Mouse (Mus musculus): Measurements from ENCODE around the gene Lipn. TPM values are rescaled to one million over a fixed set of nuclear protein-coding genes. Genes with fewer than 3 reads are reported as not detected.

Gene Lipn
- polyA plus RNA-seq, 1 experiment from 2014 or later = not detected

DNA sequence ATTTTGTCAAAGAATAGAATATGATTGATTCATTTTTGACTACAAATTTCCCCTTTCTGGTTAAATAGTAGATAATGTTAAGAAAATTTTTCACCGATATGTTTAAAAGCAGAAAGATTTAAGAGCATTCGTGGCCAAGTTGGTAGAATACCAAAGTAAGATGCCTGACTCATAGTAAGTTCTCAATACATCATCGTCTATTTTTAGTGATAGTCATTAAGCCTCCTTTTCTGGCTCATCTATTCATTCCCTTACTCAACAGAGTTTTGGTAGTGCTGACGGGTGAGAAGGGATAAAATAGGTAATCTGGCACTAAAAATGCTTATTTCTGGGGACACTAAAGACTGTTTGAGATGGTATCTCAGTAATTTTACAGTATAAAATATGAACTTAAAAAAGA, 3.1 kb upstream of the Lipn start:
- no peak overlapping the region for H3K9ac ChIP-seq (ENCODE audit: low read depth, low read length)
- no peaks in the 10 kb centered on the region for H3K4me1 ChIP-seq (replicated peaks; ENCODE audit: control insufficient read depth, insufficient read depth, low read length)
- no peaks in the 10 kb centered on the region for H3K27me3 ChIP-seq (ENCODE audit: control insufficient read depth, insufficient read depth, low read length)
- no peak for ATAC-seq (ENCODE audit: low FRiP score)
- no peak overlapping the region for H3K27ac ChIP-seq (ENCODE audit: low read depth, low read length)
- WGBS = 84% methylated on average over 4 of the region's 4 CpGs
- no peaks in the 10 kb centered on the region for H3K9me3 ChIP-seq (ENCODE audit: control insufficient read depth, low read length)
- H3K36me3 ChIP-seq (ENCODE audit: control insufficient read depth, insufficient read depth, low read length) = no peaks in the 10 kb centered on the region
- H3K4me3 ChIP-seq (ENCODE audit: low read depth, low read length) = no peak overlapping the region
- DNase-seq (ENCODE audit: low spot score) = no peak
- no peak overlapping the region for H3K4me2 ChIP-seq (replicated peaks; ENCODE audit: low read depth, low read length)

GRCm38 (mm10) chr19:34074239-34074638, 7.1 kb downstream of the Lipn start:
- H3K36me3 ChIP-seq (ENCODE audit: control insufficient read depth, insufficient read depth, low read length) = no peaks in the 10 kb centered on the region
- H3K9me3 ChIP-seq (ENCODE audit: control insufficient read depth, low read length) = no peaks in the 10 kb centered on the region
- H3K9ac ChIP-seq (ENCODE audit: low read depth, low read length) = no peak overlapping the region
- no peaks in the 10 kb centered on the region for H3K27me3 ChIP-seq (ENCODE audit: control insufficient read depth, insufficient read depth, low read length)
- no peak overlapping the region for H3K4me2 ChIP-seq (replicated peaks; ENCODE audit: low read depth, low read length)
- H3K27ac ChIP-seq (ENCODE audit: low read depth, low read length) = no peak overlapping the region
- ATAC-seq (ENCODE audit: low FRiP score) (no peak), DNase-seq (ENCODE audit: low spot score) (no peak)
- no peaks in the 10 kb centered on the region for H3K4me1 ChIP-seq (replicated peaks; ENCODE audit: control insufficient read depth, insufficient read depth, low read length)
- no peak overlapping the region for H3K4me3 ChIP-seq (ENCODE audit: low read depth, low read length)

GRCm38 (mm10) chr19:34078130-34078529, 11.0 kb downstream of the Lipn start:
- no peak overlapping the region for H3K27ac ChIP-seq (ENCODE audit: low read depth, low read length)
- no peaks in the 10 kb centered on the region for H3K27me3 ChIP-seq (ENCODE audit: control insufficient read depth, insufficient read depth, low read length)
- H3K9ac ChIP-seq (ENCODE audit: low read depth, low read length) = no peak overlapping the region
- H3K9me3 ChIP-seq (ENCODE audit: control insufficient read depth, low read length) = no peaks in the 10 kb centered on the region
- no peak overlapping the region for H3K4me2 ChIP-seq (replicated peaks; ENCODE audit: low read depth, low read length)
- no peaks in the 10 kb centered on the region for H3K4me1 ChIP-seq (replicated peaks; ENCODE audit: control insufficient read depth, insufficient read depth, low read length)
- ATAC-seq (ENCODE audit: low FRiP score) = no peak
- H3K4me3 ChIP-seq (ENCODE audit: low read depth, low read length) = no peak overlapping the region
- DNase-seq (ENCODE audit: low spot score) = no peak
- H3K36me3 ChIP-seq (ENCODE audit: control insufficient read depth, insufficient read depth, low read length) = no peaks in the 10 kb centered on the region
- WGBS = 92% methylated on average over 2 of the region's 2 CpGs

- Histone ChIP-seq H3K36me3 (ENCODE audit: control insufficient read depth, insufficient read depth, low read length) (no peaks in the 10 kb centered on the region), H3K27ac (ENCODE audit: low read depth, low read length) (no peak overlapping the region), H3K4me3 (ENCODE audit: low read depth, low read length) (no peak overlapping the region), H3K27me3 (ENCODE audit: control insufficient read depth, insufficient read depth, low read length) (no peaks in the 10 kb centered on the region), H3K9ac (ENCODE audit: low read depth, low read length) (no peak overlapping the region), H3K4me2 (replicated peaks; ENCODE audit: low read depth, low read length) (no peak overlapping the region), H3K9me3 (ENCODE audit: control insufficient read depth, low read length) (no peaks in the 10 kb centered on the region), H3K4me1 (replicated peaks; ENCODE audit: control insufficient read depth, insufficient read depth, low read length) (no peaks in the 10 kb centered on the region)
- no peak for DNase-seq (ENCODE audit: low spot score)
- 90% methylated on average over 3 of the region's 3 CpGs for WGBS
- no peak for ATAC-seq (ENCODE audit: low FRiP score)
Measured at GRCm38 (mm10) chr19:34089011-34089680, 22.0 kb downstream of the Lipn start.

DNA sequence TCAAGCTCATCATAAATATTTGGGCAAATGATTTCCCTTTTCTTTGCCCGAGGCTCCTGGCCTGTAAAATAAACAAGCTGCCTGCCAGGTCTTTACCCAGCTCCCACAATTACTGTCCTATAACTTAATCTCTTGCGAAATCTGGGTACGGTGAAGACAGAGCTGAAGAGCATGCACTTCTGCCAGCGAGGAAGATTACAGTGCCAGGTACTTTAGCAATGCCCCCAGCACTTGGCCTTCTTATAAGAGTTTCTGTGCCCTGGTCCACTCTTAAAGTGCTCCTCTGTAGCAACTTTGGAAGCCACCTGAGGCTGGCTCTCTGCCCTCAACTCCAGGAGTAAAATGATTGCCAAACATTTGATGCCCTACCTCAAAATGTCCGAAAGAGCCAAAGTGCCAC, 28.2 kb downstream of the Lipn start:
- DNase-seq (ENCODE audit: low spot score) = no peak
- WGBS = 83% methylated on average over 5 of the region's 5 CpGs
- ATAC-seq (ENCODE audit: low FRiP score) = no peak
- Histone ChIP-seq H3K9ac (ENCODE audit: low read depth, low read length) (no peak overlapping the region), H3K4me1 (replicated peaks; ENCODE audit: control insufficient read depth, insufficient read depth, low read length) (no peaks in the 10 kb centered on the region), H3K4me3 (ENCODE audit: low read depth, low read length) (no peak overlapping the region), H3K36me3 (ENCODE audit: control insufficient read depth, insufficient read depth, low read length) (no peaks in the 10 kb centered on the region), H3K4me2 (replicated peaks; ENCODE audit: low read depth, low read length) (no peak overlapping the region), H3K27me3 (ENCODE audit: control insufficient read depth, insufficient read depth, low read length) (no peaks in the 10 kb centered on the region), H3K27ac (ENCODE audit: low read depth, low read length) (no peak overlapping the region), H3K9me3 (ENCODE audit: control insufficient read depth, low read length) (no peaks in the 10 kb centered on the region)

GRCm38 (mm10) chr19:34096228-34096627, 29.1 kb downstream of the Lipn start:
- Histone ChIP-seq H3K36me3 (ENCODE audit: control insufficient read depth, insufficient read depth, low read length) (no peaks in the 10 kb centered on the region), H3K9ac (ENCODE audit: low read depth, low read length) (no peak overlapping the region), H3K4me1 (replicated peaks; ENCODE audit: control insufficient read depth, insufficient read depth, low read length) (no peaks in the 10 kb centered on the region), H3K9me3 (ENCODE audit: control insufficient read depth, low read length) (no peaks in the 10 kb centered on the region), H3K4me3 (ENCODE audit: low read depth, low read length) (no peak overlapping the region), H3K4me2 (replicated peaks; ENCODE audit: low read depth, low read length) (no peak overlapping the region), H3K27me3 (ENCODE audit: control insufficient read depth, insufficient read depth, low read length) (no peaks in the 10 kb centered on the region), H3K27ac (ENCODE audit: low read depth, low read length) (no peak overlapping the region)
- DNase-seq (ENCODE audit: low spot score) (no peak), ATAC-seq (ENCODE audit: low FRiP score) (no peak)
- WGBS = 97% methylated on average over 1 of the region's 1 CpGs

DNA sequence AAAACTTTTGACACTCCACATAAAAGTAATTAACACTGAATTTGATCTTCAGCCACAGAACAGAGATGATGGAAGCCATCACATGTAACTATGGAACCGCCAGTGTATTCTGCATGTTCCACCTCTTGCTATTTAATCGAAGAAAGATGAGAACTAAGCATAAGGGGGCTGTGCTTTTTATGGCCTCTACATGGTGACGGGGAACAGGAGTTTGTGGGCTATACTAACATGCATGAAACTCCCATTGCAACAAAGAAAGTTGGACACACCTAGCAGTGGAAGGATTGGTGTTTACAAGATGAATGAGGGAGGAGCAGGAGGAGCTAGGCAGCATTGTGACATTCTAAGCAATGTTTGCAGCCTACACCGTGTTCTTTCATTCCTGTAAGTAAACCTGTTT, 33.5 kb downstream of the Lipn start, which contains the start of gene Lipm:
Gene Lipm, plus strand, starts transcription at position 301 of the 400 bp plus-strand sequence.
- Histone ChIP-seq H3K4me2 (replicated peaks; ENCODE audit: low read depth, low read length) (no peak within 1 kb of the TSS), H3K27ac (ENCODE audit: low read depth, low read length) (no peak within 1 kb of the TSS), H3K9me3 (ENCODE audit: control insufficient read depth, low read length) (no peaks in the 10 kb centered on the region), H3K9ac (ENCODE audit: low read depth, low read length) (no peak within 1 kb of the TSS), H3K4me3 (ENCODE audit: low read depth, low read length) (no peak within 1 kb of the TSS), H3K4me1 (replicated peaks; ENCODE audit: control insufficient read depth, insufficient read depth, low read length) (no peaks in the 10 kb centered on the region), H3K27me3 (ENCODE audit: control insufficient read depth, insufficient read depth, low read length) (no peaks in the 10 kb centered on the region), H3K36me3 (ENCODE audit: control insufficient read depth, insufficient read depth, low read length) (no peaks in the 10 kb centered on the region)
- DNase-seq (ENCODE audit: low spot score) (no peak), ATAC-seq (ENCODE audit: low FRiP score) (no peak)
- WGBS = 90% methylated on average over 4 of the region's 4 CpGs

DNA sequence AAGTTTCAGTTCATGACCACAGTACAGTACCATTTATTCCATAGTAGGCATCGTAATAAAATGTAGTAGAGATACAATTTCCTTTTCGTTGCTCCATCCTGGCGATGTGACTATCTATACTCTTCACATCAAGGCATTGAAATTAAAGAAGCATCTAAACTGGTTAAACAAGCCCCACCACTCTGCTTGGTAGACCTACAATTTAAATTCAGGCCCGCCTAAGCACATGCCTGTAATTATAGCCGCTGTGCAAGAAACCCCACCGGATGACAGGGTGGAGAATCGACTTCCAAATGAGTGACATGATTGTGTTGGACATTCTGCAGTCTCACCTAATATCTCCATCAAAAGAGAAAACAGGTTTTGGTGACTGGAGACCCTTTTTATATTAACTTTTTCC, 34.7 kb downstream of the Lipn start:
- H3K4me1 ChIP-seq (replicated peaks; ENCODE audit: control insufficient read depth, insufficient read depth, low read length) = no peaks in the 10 kb centered on the region
- H3K9me3 ChIP-seq (ENCODE audit: control insufficient read depth, low read length) = no peaks in the 10 kb centered on the region
- no peak overlapping the region for H3K4me3 ChIP-seq (ENCODE audit: low read depth, low read length)
- no peak overlapping the region for H3K27ac ChIP-seq (ENCODE audit: low read depth, low read length)
- H3K36me3 ChIP-seq (ENCODE audit: control insufficient read depth, insufficient read depth, low read length) = no peaks in the 10 kb centered on the region
- H3K9ac ChIP-seq (ENCODE audit: low read depth, low read length) = no peak overlapping the region
- ATAC-seq (ENCODE audit: low FRiP score) = no peak
- no peak overlapping the region for H3K4me2 ChIP-seq (replicated peaks; ENCODE audit: low read depth, low read length)
- no peak for DNase-seq (ENCODE audit: low spot score)
- WGBS = 87% methylated on average over 7 of the region's 7 CpGs
- H3K27me3 ChIP-seq (ENCODE audit: control insufficient read depth, insufficient read depth, low read length) = no peaks in the 10 kb centered on the region

DNA sequence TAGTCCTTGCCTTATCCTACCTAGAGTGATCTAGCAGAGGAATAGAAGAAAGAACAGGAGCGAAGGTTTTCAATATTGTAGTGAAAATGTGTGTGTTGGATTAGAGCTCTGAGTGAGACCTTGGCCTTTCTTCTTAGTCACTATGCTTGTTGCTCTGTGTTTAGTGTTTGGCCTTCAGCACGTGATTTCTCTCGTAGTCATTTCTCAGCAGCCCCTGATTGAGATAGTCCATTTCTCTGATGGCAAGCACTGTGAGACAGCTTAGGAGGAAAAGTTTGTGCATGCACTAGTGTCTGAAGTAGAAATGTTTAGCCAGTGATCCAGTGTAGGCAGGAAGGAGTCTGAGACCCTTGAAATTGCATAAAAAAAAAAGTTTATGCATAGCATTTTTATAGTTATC, 37.7 kb downstream of the Lipn start:
- no peaks in the 10 kb centered on the region for H3K27me3 ChIP-seq (ENCODE audit: control insufficient read depth, insufficient read depth, low read length)
- H3K4me3 ChIP-seq (ENCODE audit: low read depth, low read length) = no peak overlapping the region
- no peak overlapping the region for H3K9ac ChIP-seq (ENCODE audit: low read depth, low read length)
- H3K9me3 ChIP-seq (ENCODE audit: control insufficient read depth, low read length) = no peaks in the 10 kb centered on the region
- 90% methylated on average over 3 of the region's 3 CpGs for WGBS
- no peak overlapping the region for H3K27ac ChIP-seq (ENCODE audit: low read depth, low read length)
- no peak for DNase-seq (ENCODE audit: low spot score)
- H3K4me1 ChIP-seq (replicated peaks; ENCODE audit: control insufficient read depth, insufficient read depth, low read length) = no peaks in the 10 kb centered on the region
- no peak overlapping the region for H3K4me2 ChIP-seq (replicated peaks; ENCODE audit: low read depth, low read length)
- no peak for ATAC-seq (ENCODE audit: low FRiP score)
- no peaks in the 10 kb centered on the region for H3K36me3 ChIP-seq (ENCODE audit: control insufficient read depth, insufficient read depth, low read length)
